Mouse (Mus musculus) liver, embryonic 14.5 days (tissue): ENCODE measurements around the gene Gria3. TPM values are rescaled to one million over a fixed set of nuclear protein-coding genes. Genes with fewer than 3 reads are reported as not detected.

Source experiments
- ATAC-seq: fragments of 200-750 bp; cut with Nextera tagmentation; 2 replicates; pipeline ENCODE4 v1.8.0; 2017; ENCODE audit warnings: moderate number of reproducible peaks, mild to moderate bottlenecking, moderate library complexity; ENCODE audit not compliant: insufficient read depth
- DNase-seq, 3 experiments: peaks; one replicate each; pipeline ENCODE4 v3.0.0-alpha.2; 2012 to 2013; ENCODE audit warnings: low read depth in 3 of 3, low spot score in 3 of 3
- H3K27ac ChIP-seq: fragments of 300-500 bp; sonication (generic); 2 replicates; pipeline ENCODE4 v1.5.1; 2014; ENCODE audit warnings: moderate library complexity, mild to moderate bottlenecking, control low read depth, inconsistent platforms
- H3K27me3 ChIP-seq: fragments of 300-500 bp; sonication (generic); 2 replicates; pipeline ENCODE4 v1.6.1; 2014; ENCODE audit warnings: mild to moderate bottlenecking, low read length, moderate library complexity; ENCODE audit not compliant: control insufficient read depth, insufficient read depth
- H3K36me3 ChIP-seq: fragments of 300-500 bp; sonication (generic); replicated peaks from 2 replicates; pipeline ENCODE4 v1.6.1; 2014; ENCODE audit warnings: low read depth; ENCODE audit not compliant: control insufficient read depth, insufficient read depth
- H3K4me1 ChIP-seq, 2 experiments: fragments of 200-500 bp in 1 of 2; fragments of 300-500 bp in 1 of 2; sonication (generic) in 1 of 2; replicated peaks; 2 replicates each; pipeline ENCODE4 v1.6.1; 2012 to 2014; ENCODE audit warnings: antibody characterized with exemption in 1 of 2, inconsistent platforms in 1 of 2, low read length in 1 of 2; ENCODE audit not compliant: control insufficient read depth in 2 of 2, insufficient read depth in 2 of 2
- H3K4me2 ChIP-seq: fragments of 300-500 bp; sonication (generic); 2 replicates; pipeline ENCODE4 v1.6.1; 2014; ENCODE audit warnings: low read depth, mild to moderate bottlenecking, control low read depth, moderate library complexity
- H3K4me3 ChIP-seq, 2 experiments: fragments of 200-500 bp in 1 of 2; fragments of 300-500 bp in 1 of 2; sonication (generic) in 1 of 2; 2 replicates each; pipeline ENCODE4 v1.5.1; 2012 to 2014; ENCODE audit warnings: low read depth in 2 of 2, low read length in 2 of 2, mild to moderate bottlenecking in 2 of 2, control low read depth in 1 of 2, inconsistent platforms in 1 of 2, moderate library complexity in 1 of 2; ENCODE audit not compliant: insufficient read depth in 1 of 2
- H3K9ac ChIP-seq: fragments of 300-500 bp; sonication (generic); replicated peaks from 2 replicates; pipeline ENCODE4 v1.6.1; 2014; ENCODE audit warnings: mild to moderate bottlenecking, control low read depth, moderate library complexity
- H3K9me3 ChIP-seq: fragments of 300-500 bp; sonication (generic); 2 replicates; pipeline ENCODE4 v1.6.1; 2016; ENCODE audit warnings: low read length, mixed read lengths; ENCODE audit not compliant: control insufficient read depth
- CTCF ChIP-seq: IDR thresholded peaks from 2 replicates; pipeline ENCODE4 v1.5.1; 2016; ENCODE audit warnings: antibody characterized with exemption, low read depth, control low read depth
- EP300 ChIP-seq: IDR thresholded peaks from 2 replicates; pipeline ENCODE4 v1.6.1; 2016; ENCODE audit warnings: antibody characterized with exemption, low read depth
- WGBS: fragments of 180-500 bp; shearing (Covaris S2); extraction: QIAGEN DNeasy Blood & Tissue Kit; methylation state at CpG from one replicate; pipeline ENCODE4 v1.1.7; 2014; ENCODE audit not compliant: insufficient replicate concordance; 5-methylcytosine and 5-hydroxymethylcytosine counted together
- polyA plus RNA-seq, 2 experiments: library from polyadenylated mRNA; depleted of rRNA in 1 of 2; stranded (reverse) in 1 of 2; unstranded in 1 of 2; fragments of >200 nt; fragmentation: Nextera tagmentation in 1 of 2; extraction: Ambion mirVana in 1 of 2; gene quantifications; 2 replicates each; pipeline versions ENCODE4 v1.2.1 to v1.2.3; 2012 to 2014

The Gria3 gene
- polyA plus RNA-seq, 2 experiments: 1.1 to 1.6 TPM

DNA sequence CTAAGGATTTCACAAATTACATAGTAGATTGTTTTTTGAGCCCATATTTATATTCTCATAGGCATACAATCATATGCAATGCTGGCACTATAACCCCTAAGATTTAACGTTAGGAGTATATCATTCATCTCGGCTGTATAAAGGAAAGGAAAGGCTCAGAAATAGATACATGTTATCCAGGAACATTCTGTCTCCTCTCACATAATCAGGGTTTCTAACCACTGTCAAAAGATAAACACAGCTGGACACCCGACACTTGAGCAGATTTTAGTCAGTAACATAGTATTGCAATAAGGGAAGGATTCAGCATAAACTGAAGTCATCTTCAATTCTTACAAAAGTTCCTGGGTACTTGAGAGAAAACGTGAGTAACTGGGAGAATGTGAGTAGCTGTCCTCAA lies 95.9 kb downstream of the Gria3 start:
- 47% methylated on average over 4 of the region's 4 CpGs for WGBS
- Histone ChIP-seq H3K9ac (no peak overlapping the region), H3K27ac (no peak overlapping the region), H3K4me1 (no peaks in the 10 kb centered on the region), H3K9me3 (no peaks in the 10 kb centered on the region), H3K4me2 (no peak overlapping the region), H3K36me3 (no peaks in the 10 kb centered on the region), H3K27me3 (no peaks in the 10 kb centered on the region), H3K4me3 (no peak overlapping the region)
- no peak for DNase-seq
- no peak for TF ChIP-seq CTCF
- TF ChIP-seq EP300: no peak
- no peak for ATAC-seq

GRCm38 (mm10) chrX:41505371-41505770 lies 104.7 kb downstream of the Gria3 start:
- H3K36me3 ChIP-seq: no peaks in the 10 kb centered on the region
- no peak overlapping the region for H3K4me3 ChIP-seq
- no peak overlapping the region for H3K27ac ChIP-seq
- H3K9ac ChIP-seq: no peak overlapping the region
- no peaks in the 10 kb centered on the region for H3K27me3 ChIP-seq
- H3K4me2 ChIP-seq: no peak overlapping the region
- TF ChIP-seq CTCF: no peak
- no peak for TF ChIP-seq EP300
- no peaks in the 10 kb centered on the region for H3K4me1 ChIP-seq
- 56% methylated on average over 3 of the region's 3 CpGs for WGBS
- no peak for DNase-seq
- ATAC-seq: no peak
- H3K9me3 ChIP-seq: no peaks in the 10 kb centered on the region

GRCm38 (mm10) chrX:41507959-41508358 lies 107.3 kb downstream of the Gria3 start:
- ATAC-seq (no peak), DNase-seq (no peak)
- no peak overlapping the region for H3K4me3 ChIP-seq
- TF ChIP-seq CTCF (no peak), EP300 (no peak)
- H3K9me3 ChIP-seq: no peaks in the 10 kb centered on the region
- no peak overlapping the region for H3K4me2 ChIP-seq
- H3K9ac ChIP-seq: no peak overlapping the region
- H3K4me1 ChIP-seq: no peaks in the 10 kb centered on the region
- H3K27me3 ChIP-seq: no peaks in the 10 kb centered on the region
- 36% methylated on average over 1 of the region's 1 CpGs for whole genome bisulfite sequencing
- H3K36me3 ChIP-seq: no peaks in the 10 kb centered on the region
- H3K27ac ChIP-seq: no peak overlapping the region

- no peaks in the 10 kb centered on the region for H3K36me3 ChIP-seq
- H3K4me3 ChIP-seq: no peak overlapping the region
- WGBS: 41% methylated on average over 3 of the region's 3 CpGs
- no peak for ATAC-seq
- DNase-seq: no peak
- TF ChIP-seq CTCF: no peak
- no peaks in the 10 kb centered on the region for H3K9me3 ChIP-seq
- H3K4me1 ChIP-seq: no peaks in the 10 kb centered on the region
- no peak overlapping the region for H3K4me2 ChIP-seq
- no peak overlapping the region for H3K9ac ChIP-seq
- no peak overlapping the region for H3K27ac ChIP-seq
- no peaks in the 10 kb centered on the region for H3K27me3 ChIP-seq
Measured at GRCm38 (mm10) chrX:41514982-41515381, 114.3 kb downstream of the Gria3 start.

DNA sequence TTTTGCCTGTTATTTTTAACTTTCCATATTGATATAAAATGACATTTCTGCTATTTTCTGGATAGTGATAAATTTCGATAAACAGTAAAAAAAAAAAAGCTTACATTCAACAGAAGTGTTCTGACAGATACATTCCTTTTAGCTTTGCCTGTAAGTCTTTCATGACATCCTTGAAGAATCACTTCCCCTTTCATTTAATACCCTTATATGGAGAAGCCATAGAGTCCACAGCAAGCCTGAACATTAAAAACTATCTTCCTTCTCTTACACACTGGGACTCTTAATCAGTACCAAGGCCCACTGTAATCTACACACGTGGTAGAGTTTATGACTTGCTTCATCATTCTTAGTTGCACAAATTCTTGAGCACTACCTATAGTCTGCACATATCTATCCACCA lies 131.9 kb downstream of the Gria3 start:
- Histone ChIP-seq H3K4me1 (no peaks in the 10 kb centered on the region), H3K36me3 (no peaks in the 10 kb centered on the region), H3K9me3 (no peaks in the 10 kb centered on the region), H3K4me3 (no peak overlapping the region), H3K9ac (no peak overlapping the region), H3K27ac (no peak overlapping the region), H3K4me2 (no peak overlapping the region), H3K27me3 (no peaks in the 10 kb centered on the region)
- TF ChIP-seq CTCF (no peak), EP300 (no peak)
- WGBS: 43% methylated on average over 2 of the region's 2 CpGs
- no peak for ATAC-seq
- DNase-seq: no peak

- Histone ChIP-seq H3K27me3 (no peaks in the 10 kb centered on the region), H3K4me1 (no peaks in the 10 kb centered on the region), H3K4me3 (no peak overlapping the region), H3K9me3 (no peaks in the 10 kb centered on the region), H3K9ac (no peak overlapping the region), H3K27ac (no peak overlapping the region), H3K36me3 (no peaks in the 10 kb centered on the region), H3K4me2 (no peak overlapping the region)
- no peak for DNase-seq
- ATAC-seq: no peak
- 37% methylated on average over 2 of the region's 2 CpGs for WGBS
- no peak for TF ChIP-seq CTCF
- TF ChIP-seq EP300: no peak
Measured at GRCm38 (mm10) chrX:41535886-41536285, 135.2 kb downstream of the Gria3 start.
